18 mouse cellular contexts compared by ENCODE assay signal in the genomic region with DNA sequence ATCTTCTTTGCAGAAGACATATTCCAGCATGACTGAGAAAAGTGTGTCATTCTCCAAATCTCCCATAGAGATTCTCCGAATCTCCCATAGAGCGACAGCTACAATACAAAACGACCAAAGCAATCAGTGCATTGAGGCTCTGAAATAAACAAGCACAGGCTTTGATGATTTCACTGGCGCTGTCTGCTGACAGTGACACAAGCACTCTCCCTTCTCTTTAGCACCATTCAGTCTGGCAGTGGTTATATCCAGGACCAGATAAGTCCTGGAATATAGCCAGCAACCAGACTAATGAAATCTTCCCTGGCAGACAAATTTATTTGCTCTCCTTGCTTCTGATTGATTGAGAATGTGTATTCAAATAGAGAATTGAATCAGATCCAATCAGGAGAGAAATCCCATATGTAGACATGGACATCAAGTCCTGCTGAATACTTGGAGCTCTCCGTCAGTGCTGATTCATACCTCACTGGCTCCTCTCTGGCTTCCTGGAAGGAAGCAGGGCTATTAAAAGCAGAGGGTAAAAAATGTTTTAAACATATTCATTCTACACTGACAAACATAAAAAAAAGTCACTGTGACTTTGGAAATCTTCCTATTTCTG.
DNase-seq lines count a peak whose midpoint lies in the region; ATAC-seq and TF ChIP-seq lines count a peak whose summit lies in the region.
"Had no signal": no experiment of that assay in that cellular context is flagged by ENCODE, and none has a peak within 500 bp of the region (broad histone marks: within the 10 kb centered on the region; RNA-seq: fewer than 3 reads in every experiment).

No protein-coding gene starts in this region.

- DNase-seq in forebrain, embryonic 14.5 days (ENCODE audit: low spot score) = peak; percentile 24
- no peak for DNase-seq in left cerebral cortex, adult 2 months (ENCODE audit: extremely low spot score in 1 of 2, low spot score in 2 of 2)
- no peak for DNase-seq in left cerebral cortex, postnatal 36 days (ENCODE audit: low spot score in 2 of 2)
- peak; percentile 2 for DNase-seq in midbrain, postnatal 0 days (ENCODE audit: low spot score)
- no peak for DNase-seq in spleen, postnatal 14 days (ENCODE audit: low spot score in 2 of 2)
- DNase-seq in gastrocnemius, postnatal 10 days = no peak
- DNase-seq: adrenal gland, postnatal 36 days; cerebellum, adult 9-11 months; embryo, embryonic 11 days; lung, adult 18-20 months; thymus, postnatal 4 days had no signal

- H3K9me3 ChIP-seq in forebrain, embryonic 14.5 days (replicated peaks; ENCODE audit: control insufficient read depth, low read length) = no peaks in the 10 kb centered on the region
- 0 out of 2 replicates have a peak, but pooled peaks cover 2% of the 10 kb centered on the region for H3K9me3 ChIP-seq in forebrain, embryonic 13.5 days (replicated peaks)
- H3K9me3 ChIP-seq in midbrain, postnatal 0 days (ENCODE audit: low read length) = no peaks in the 10 kb centered on the region
- H3K9me3 ChIP-seq in midbrain, embryonic 16.5 days (replicated peaks; ENCODE audit: control insufficient read depth, low read length, poor library complexity, severe bottlenecking) = no peaks in the 10 kb centered on the region
- H3K9me3 ChIP-seq: embryonic facial prominence, embryonic 15.5 days; kidney, embryonic 15.5 days; limb, embryonic 15.5 days had no signal

- TF ChIP-seq CTCF in left cerebral cortex, adult 2 months (IDR thresholded peaks at IDR 0.05) = no peak
- TF ChIP-seq CTCF in midbrain, postnatal 0 days (IDR thresholded peaks at IDR 0.05) = no peak

- no peak overlapping the region for H3K4me3 ChIP-seq in forebrain, embryonic 14.5 days (ENCODE audit: low read depth, low read length)
- no peak overlapping the region for H3K4me3 ChIP-seq in forebrain, embryonic 13.5 days
- no peak overlapping the region for H3K4me3 ChIP-seq in left cerebral cortex, adult 2 months
- no peak overlapping the region for H3K4me3 ChIP-seq in midbrain, postnatal 0 days (ENCODE audit: low read depth, low read length)
- no peak overlapping the region for H3K4me3 ChIP-seq in midbrain, embryonic 16.5 days (ENCODE audit: low read depth, low read length)
- H3K4me3 ChIP-seq: embryonic facial prominence, embryonic 15.5 days; forebrain, embryonic 15.5 days; hindbrain, embryonic 10.5 days; kidney, embryonic 15.5 days; limb, embryonic 15.5 days had no signal

- no peaks in the 10 kb centered on the region for H3K4me1 ChIP-seq in forebrain, embryonic 14.5 days (ENCODE audit: control insufficient read depth, insufficient read depth, low read length)
- H3K4me1 ChIP-seq in forebrain, embryonic 13.5 days = no peaks in the 10 kb centered on the region
- no peaks in the 10 kb centered on the region for H3K4me1 ChIP-seq in midbrain, postnatal 0 days (ENCODE audit: insufficient read depth, low read length)
- H3K4me1 ChIP-seq in midbrain, embryonic 16.5 days (ENCODE audit: control insufficient read depth, insufficient read depth, low read length) = no peaks in the 10 kb centered on the region
- H3K4me1 ChIP-seq: embryonic facial prominence, embryonic 15.5 days; forebrain, embryonic 15.5 days; hindbrain, embryonic 10.5 days; kidney, embryonic 15.5 days; limb, embryonic 15.5 days had no signal

- no peak overlapping the region for H3K4me2 ChIP-seq in forebrain, embryonic 14.5 days (ENCODE audit: low read length)
- H3K4me2 ChIP-seq in forebrain, embryonic 13.5 days = no peak overlapping the region
- no peak overlapping the region for H3K4me2 ChIP-seq in midbrain, postnatal 0 days (ENCODE audit: low read depth, low read length, poor library complexity, severe bottlenecking)
- no peak overlapping the region for H3K4me2 ChIP-seq in midbrain, embryonic 16.5 days (ENCODE audit: low read length)
- H3K4me2 ChIP-seq: embryonic facial prominence, embryonic 15.5 days; forebrain, embryonic 15.5 days; kidney, embryonic 15.5 days; limb, embryonic 15.5 days had no signal

- no peak for ATAC-seq in forebrain, embryonic 14.5 days
- no peak for ATAC-seq in forebrain, embryonic 13.5 days
- ATAC-seq in midbrain, postnatal 0 days (ENCODE audit: low FRiP score) = no peak
- ATAC-seq in midbrain, embryonic 16.5 days = no peak
- ATAC-seq: forebrain, embryonic 15.5 days had no signal

- no peak overlapping the region for H3K9ac ChIP-seq in forebrain, embryonic 14.5 days (ENCODE audit: low read length)
- H3K9ac ChIP-seq in forebrain, embryonic 13.5 days = no peak overlapping the region
- H3K9ac ChIP-seq in midbrain, postnatal 0 days (replicated peaks; ENCODE audit: low read length, poor library complexity, severe bottlenecking) = no peak overlapping the region
- no peak overlapping the region for H3K9ac ChIP-seq in midbrain, embryonic 16.5 days (ENCODE audit: low read depth, low read length)
- H3K9ac ChIP-seq: embryonic facial prominence, embryonic 15.5 days; forebrain, embryonic 15.5 days; kidney, embryonic 15.5 days; limb, embryonic 15.5 days had no signal

- intact Hi-C loops in left cerebral cortex, adult 2 months (cut with DNase I) = no loop called here
- intact Hi-C loops in left cerebral cortex, postnatal 36 days (cut with DNase I) = no loop called here

- no peaks in the 10 kb centered on the region for H3K36me3 ChIP-seq in forebrain, embryonic 14.5 days (ENCODE audit: control insufficient read depth, insufficient read depth, low read length)
- H3K36me3 ChIP-seq in forebrain, embryonic 13.5 days (ENCODE audit: poor library complexity, severe bottlenecking) = no peaks in the 10 kb centered on the region
- H3K36me3 ChIP-seq in midbrain, postnatal 0 days (ENCODE audit: insufficient read depth, low read length) = no peaks in the 10 kb centered on the region
- H3K36me3 ChIP-seq in midbrain, embryonic 16.5 days (ENCODE audit: control insufficient read depth, insufficient read depth, low read length) = no peaks in the 10 kb centered on the region
- H3K36me3 ChIP-seq: embryonic facial prominence, embryonic 15.5 days; forebrain, embryonic 15.5 days; hindbrain, embryonic 10.5 days; kidney, embryonic 15.5 days; limb, embryonic 15.5 days had no signal

- H3K27ac ChIP-seq in forebrain, embryonic 14.5 days (ENCODE audit: low read depth, low read length) = no peak overlapping the region
- H3K27ac ChIP-seq in forebrain, embryonic 13.5 days = no peak overlapping the region
- H3K27ac ChIP-seq in left cerebral cortex, adult 2 months = peak overlapping the region; percentile 63
- H3K27ac ChIP-seq in midbrain, postnatal 0 days (ENCODE audit: low read depth, low read length) = no peak overlapping the region
- H3K27ac ChIP-seq in midbrain, embryonic 16.5 days (ENCODE audit: low read length) = no peak overlapping the region
- H3K27ac ChIP-seq: embryonic facial prominence, embryonic 15.5 days; forebrain, embryonic 15.5 days; hindbrain, embryonic 10.5 days; kidney, embryonic 15.5 days; limb, embryonic 15.5 days had no signal

- no peaks in the 10 kb centered on the region for H3K27me3 ChIP-seq in forebrain, embryonic 14.5 days (replicated peaks; ENCODE audit: control insufficient read depth, insufficient read depth, low read length)
- no peaks in the 10 kb centered on the region for H3K27me3 ChIP-seq in forebrain, embryonic 13.5 days
- no peaks in the 10 kb centered on the region for H3K27me3 ChIP-seq in midbrain, postnatal 0 days (ENCODE audit: insufficient read depth, low read length)
- H3K27me3 ChIP-seq in midbrain, embryonic 16.5 days (ENCODE audit: control insufficient read depth, insufficient read depth, low read depth, low read length) = no peaks in the 10 kb centered on the region
- H3K27me3 ChIP-seq: embryonic facial prominence, embryonic 15.5 days; forebrain, embryonic 15.5 days; kidney, embryonic 15.5 days; limb, embryonic 15.5 days had no signal

- WGBS in forebrain, embryonic 14.5 days = 66% methylated on average over 5 of the region's 5 CpGs
- WGBS in forebrain, embryonic 13.5 days = 72% methylated on average over 5 of the region's 5 CpGs
- 56% methylated on average over 5 of the region's 5 CpGs for WGBS in midbrain, postnatal 0 days
- WGBS in midbrain, embryonic 16.5 days = 75% methylated on average over 5 of the region's 5 CpGs

Comparison
In these comparisons a context has a peak if more than half of its experiments do, and no peak if none do; other contexts are left out.
1. DNase-seq: peak in forebrain, embryonic 14.5 days (single experiment) and midbrain, postnatal 0 days (single experiment); none in left cerebral cortex, adult 2 months (0 of 2), left cerebral cortex, postnatal 36 days (0 of 2), spleen, postnatal 14 days (0 of 2) and gastrocnemius, postnatal 10 days (single experiment).